Mouse (Mus musculus) CH12.LX (cell line): ENCODE data around the gene Grb2. TPM values are rescaled to one million over a fixed set of nuclear protein-coding genes. Genes with fewer than 3 reads are reported as not detected.

ENCODE experiments used
- DNase-seq: peaks from one replicate; pipeline ENCODE4 v3.0.0-alpha.2; 2013; ENCODE audit errors: extremely low read depth
- H3K27ac ChIP-seq: 2 replicates; pipeline ENCODE4 v1.5.1; 2012; ENCODE audit warnings: low read depth, mild to moderate bottlenecking, control low read depth, moderate library complexity; ENCODE audit not compliant: insufficient read depth
- H3K27me3 ChIP-seq: replicated peaks from 2 replicates; pipeline ENCODE3; 2012; ENCODE audit warnings: inconsistent platforms
- H3K36me3 ChIP-seq, 2 experiments: replicated peaks in 1 of 2; 2 replicates each; pipeline versions ENCODE3 to v1.6.1; 2012; ENCODE audit warnings: inconsistent platforms in 1 of 2, low read length in 1 of 2, mild to moderate bottlenecking in 1 of 2, mixed read lengths in 1 of 2, moderate library complexity in 1 of 2; ENCODE audit not compliant: control insufficient read depth in 1 of 2, insufficient read depth in 1 of 2
- H3K4me1 ChIP-seq, 2 experiments: 2 replicates each; pipeline ENCODE4 v1.6.1; 2012; ENCODE audit warnings: inconsistent platforms in 1 of 2, moderate library complexity in 1 of 2; ENCODE audit not compliant: insufficient read depth in 2 of 2, control insufficient read depth in 1 of 2
- H3K4me2 ChIP-seq: 2 replicates; pipeline ENCODE4 v1.6.1; 2012; ENCODE audit warnings: low read depth, mild to moderate bottlenecking, control low read depth; ENCODE audit not compliant: poor library complexity, insufficient read depth, severe bottlenecking
- H3K4me3 ChIP-seq, 3 experiments: fragments of 150-350 bp in 1 of 3; sonication (generic) in 1 of 3; replicated peaks in 1 of 3; 2 replicates each; pipeline versions ENCODE3 to v1.5.1; 2011 to 2012; ENCODE audit warnings: low read depth in 2 of 3, low read length in 2 of 3, mild to moderate bottlenecking in 2 of 3, moderate library complexity in 2 of 3, control low read depth in 1 of 3, improper control_type of control experiment in 1 of 3, inconsistent platforms in 1 of 3, mixed read lengths in 1 of 3; ENCODE audit not compliant: poor library complexity in 1 of 3
- H3K79me2 ChIP-seq: replicated peaks from 2 replicates; pipeline ENCODE4 v1.6.1; 2012; ENCODE audit warnings: mild to moderate bottlenecking, moderate library complexity; ENCODE audit not compliant: control insufficient read depth, poor library complexity, insufficient read depth, severe bottlenecking; ENCODE audit errors: extremely low read depth
- H3K9ac ChIP-seq: 2 replicates; pipeline ENCODE4 v1.6.1; 2012; ENCODE audit warnings: low read depth, mild to moderate bottlenecking, control low read depth, moderate library complexity; ENCODE audit not compliant: insufficient read depth
- H3K9me3 ChIP-seq: replicated peaks from 2 replicates; pipeline ENCODE3; 2012; ENCODE audit warnings: low read length, inconsistent platforms, mixed read lengths
- BHLHE40 ChIP-seq: IDR thresholded peaks from 2 replicates; pipeline ENCODE4 v1.6.1; 2011; ENCODE audit warnings: mild to moderate bottlenecking, low read depth, low read length, improper control_type of control experiment
- CHD1 ChIP-seq: IDR thresholded peaks from 2 replicates; pipeline ENCODE4 v1.6.1; 2012; ENCODE audit warnings: low read depth, low read length, improper control_type of control experiment, inconsistent platforms
- CTCF ChIP-seq, 2 experiments: IDR thresholded peaks in 1 of 2; conservative IDR thresholded peaks in 1 of 2; 2 replicates each; pipeline ENCODE4 v1.5.1; 2011 to 2012; ENCODE audit warnings: low read depth in 2 of 2, low read length in 2 of 2, improper control_type of control experiment in 1 of 2, inconsistent platforms in 1 of 2, mild to moderate bottlenecking in 1 of 2, moderate library complexity in 1 of 2
- E2F4 ChIP-seq: IDR thresholded peaks from 2 replicates; pipeline ENCODE4 v1.6.1; 2011; ENCODE audit warnings: low read depth, low read length, improper control_type of control experiment; ENCODE audit not compliant: insufficient replicate concordance
- ELF1 ChIP-seq: IDR thresholded peaks from 2 replicates; pipeline ENCODE4 v1.6.1; 2014; ENCODE audit warnings: low read depth, mild to moderate bottlenecking, inconsistent platforms, low read length, improper control_type of control experiment
- ETS1 ChIP-seq: conservative IDR thresholded peaks from 2 replicates; pipeline ENCODE4 v1.6.1; 2012; ENCODE audit warnings: low read depth, mild to moderate bottlenecking, inconsistent platforms, low read length, improper control_type of control experiment, moderate library complexity
- HCFC1 ChIP-seq: IDR thresholded peaks from 2 replicates; pipeline ENCODE4 v1.6.1; 2012; ENCODE audit warnings: low read depth, mild to moderate bottlenecking, inconsistent platforms, low read length, improper control_type of control experiment
- IRF4 ChIP-seq: IDR thresholded peaks from 2 replicates; pipeline ENCODE4 v1.6.1; 2014; ENCODE audit warnings: low read depth, mild to moderate bottlenecking, inconsistent platforms, low read length, improper control_type of control experiment
- JUN ChIP-seq: IDR thresholded peaks from 2 replicates; pipeline ENCODE4 v1.6.1; 2011; ENCODE audit warnings: low read depth, mild to moderate bottlenecking, low read length, improper control_type of control experiment, moderate library complexity; ENCODE audit not compliant: insufficient read depth
- KAT2A ChIP-seq: IDR thresholded peaks from 2 replicates; pipeline ENCODE4 v1.6.1; 2012; ENCODE audit warnings: low read length, improper control_type of control experiment, inconsistent platforms; ENCODE audit not compliant: insufficient replicate concordance
- MAFK ChIP-seq: IDR thresholded peaks from 2 replicates; pipeline ENCODE4 v1.6.1; 2011; ENCODE audit warnings: low read length, improper control_type of control experiment; ENCODE audit not compliant: insufficient replicate concordance
- MAX ChIP-seq: IDR thresholded peaks from 2 replicates; pipeline ENCODE4 v1.6.1; 2011; ENCODE audit warnings: low read length, improper control_type of control experiment
- MAZ ChIP-seq: IDR thresholded peaks from 2 replicates; pipeline ENCODE4 v1.6.1; 2012; ENCODE audit warnings: low read depth, mild to moderate bottlenecking, inconsistent platforms, low read length, improper control_type of control experiment, moderate library complexity
- NELFE ChIP-seq: IDR thresholded peaks from 2 replicates; pipeline ENCODE4 v1.6.1; 2011; ENCODE audit warnings: low read depth, low read length, improper control_type of control experiment
- NRF1 ChIP-seq: IDR thresholded peaks from 2 replicates; pipeline ENCODE4 v1.6.1; 2014; ENCODE audit warnings: low read depth, mild to moderate bottlenecking, inconsistent platforms, low read length, improper control_type of control experiment, moderate library complexity
- PAX5 ChIP-seq: IDR thresholded peaks from 2 replicates; pipeline ENCODE4 v1.6.1; 2012; ENCODE audit warnings: low read length, inconsistent platforms, mixed read lengths
- POLR2A ChIP-seq: IDR thresholded peaks from 2 replicates; pipeline ENCODE4 v1.6.1; 2011; ENCODE audit warnings: low read depth, mild to moderate bottlenecking, improper control_type of control experiment, low read length
- RAD21 ChIP-seq: IDR thresholded peaks from 2 replicates; pipeline ENCODE4 v1.6.1; 2011; ENCODE audit warnings: low read depth, mild to moderate bottlenecking, low read length, improper control_type of control experiment, moderate library complexity
- RCOR1 ChIP-seq: conservative IDR thresholded peaks from 2 replicates; pipeline ENCODE4 v1.6.1; 2012; ENCODE audit warnings: low read depth, mild to moderate bottlenecking, inconsistent platforms, low read length, improper control_type of control experiment
- SIN3A ChIP-seq: IDR thresholded peaks from 2 replicates; pipeline ENCODE4 v1.6.1; 2012; ENCODE audit warnings: low read length, improper control_type of control experiment, inconsistent platforms
- TBP ChIP-seq: conservative IDR thresholded peaks from 2 replicates; pipeline ENCODE4 v1.6.1; 2011; ENCODE audit warnings: low read depth, low read length, improper control_type of control experiment
- TCF12 ChIP-seq: IDR thresholded peaks from 2 replicates; pipeline ENCODE4 v1.6.1; 2014; ENCODE audit warnings: low read depth, mild to moderate bottlenecking, inconsistent platforms, low read length, improper control_type of control experiment
- UBTF ChIP-seq: IDR thresholded peaks from 2 replicates; pipeline ENCODE4 v1.6.1; 2012; ENCODE audit warnings: low read depth, mild to moderate bottlenecking, inconsistent platforms, low read length, improper control_type of control experiment, moderate library complexity
- USF1 ChIP-seq: IDR thresholded peaks from 2 replicates; pipeline ENCODE4 v1.6.1; 2014; ENCODE audit warnings: low read depth, mild to moderate bottlenecking, inconsistent platforms, low read length, improper control_type of control experiment
- USF2 ChIP-seq: conservative IDR thresholded peaks from 2 replicates; pipeline ENCODE4 v1.6.1; 2011; ENCODE audit warnings: low read depth, low read length, improper control_type of control experiment
- ZC3H11A ChIP-seq: IDR thresholded peaks from 2 replicates; pipeline ENCODE4 v1.6.1; 2012; ENCODE audit warnings: low read depth, mild to moderate bottlenecking, inconsistent platforms, low read length, improper control_type of control experiment
- dilution Hi-C: fragments of 300-500 bp; cut with MboI; formaldehyde crosslinking; loops from 2 replicates; pipeline ENCODE4 v1.14.3; 2020; ENCODE audit warnings: low sequenced_read_pairs; ENCODE audit not compliant: extremely low pct_unique_long_range_greater_than_20kb, extremely low pct_ligation_motif_present
- in situ Hi-C: fragments of 300-500 bp; cut with MboI; formaldehyde crosslinking; loops from 3 replicates; pipeline ENCODE4 v1.14.3; 2019; ENCODE audit warnings: low sequenced_read_pairs, low pct_ligation_motif_present, low pct_unique_long_range_greater_than_20kb, mixed read lengths
- polyA plus RNA-seq: library from polyadenylated mRNA; unstranded; fragments of >175 nt; gene quantifications from 2 replicates; pipeline ENCODE4 v1.2.1, GENCODE M21; 2012; ENCODE audit warnings: low read depth; ENCODE audit not compliant: insufficient read length
- total RNA-seq, 2 experiments: library from RNA; depleted of rRNA; stranded (reverse); fragments of 300-350 nt in 1 of 2; fragments of >200 nt in 1 of 2; gene quantifications; 2 replicates each; pipeline ENCODE4 v1.2.3; 2012 to 2014

Gene Grb2
- total and polyA plus RNA-seq, 3 experiments = 63.6 to 241 (median 117) TPM

- Histone ChIP-seq H3K36me3 (peaks cover 35 to 67% of the 10 kb centered on the region in 2 experiments), H3K4me3 (no peak overlapping the region), H3K9ac (no peak overlapping the region), H3K79me2 (peaks cover 86% of the 10 kb centered on the region), H3K9me3 (no peaks in the 10 kb centered on the region), H3K4me2 (no peak overlapping the region), H3K27ac (no peak overlapping the region), H3K4me1 (peaks cover 12 to 33% of the 10 kb centered on the region in 2 experiments), H3K27me3 (no peaks in the 10 kb centered on the region)
- DNase-seq = no peak
- in situ Hi-C loops (loop anchor here (25.0 kb wide), 1 partner anchor 413 kb away; the partner anchor contains the start of gene Galk1), dilution Hi-C loops (no loop called here)
- TF ChIP-seq BHLHE40 (no peak), RCOR1 (no peak), POLR2A (no peak), TBP (no peak), ELF1 (no peak), MAFK (no peak), NRF1 (no peak), MAZ (no peak), USF1 (no peak), USF2 (no peak), NELFE (no peak), ETS1 (no peak), KAT2A (no peak), E2F4 (no peak), IRF4 (no peak), CTCF (conservative IDR thresholded peaks at IDR 0.05 in 1 of 2, IDR thresholded peaks at IDR 0.05 in 1 of 2; ENCODE audit: low read depth in 2 of 2, low read length in 2 of 2) (no peak), ZC3H11A (no peak)
These were observed 108.7 kb downstream of the Grb2 start for GRCm38 (mm10) chr11:115599722-115600121.

GRCm38 (mm10) chr11:115598309-115598708 lies 110.1 kb downstream of the Grb2 start:
- Histone ChIP-seq H3K36me3 (peaks cover 48 to 80% of the 10 kb centered on the region in 2 experiments), H3K4me2 (no peak overlapping the region), H3K4me3 (no peak overlapping the region), H3K9me3 (no peaks in the 10 kb centered on the region), H3K4me1 (peaks cover 12 to 33% of the 10 kb centered on the region in 2 experiments), H3K9ac (no peak overlapping the region), H3K27me3 (no peaks in the 10 kb centered on the region), H3K79me2 (peaks cover 76% of the 10 kb centered on the region), H3K27ac (no peak overlapping the region)
- no peak for DNase-seq
- in situ Hi-C loops = no loop called here
- TF ChIP-seq JUN (no peak), PAX5 (no peak), ZC3H11A (no peak), CTCF (conservative IDR thresholded peaks at IDR 0.05 in 1 of 2, IDR thresholded peaks at IDR 0.05 in 1 of 2; ENCODE audit: low read depth in 2 of 2, low read length in 2 of 2) (no peak), TCF12 (no peak), RAD21 (no peak), BHLHE40 (no peak), KAT2A (no peak), CHD1 (no peak), UBTF (no peak), MAZ (no peak), MAX (no peak), SIN3A (no peak), HCFC1 (no peak)
- dilution Hi-C loops = no loop called here
